Mouse (Mus musculus) urinary bladder, postnatal 14 days (tissue): Measurements from ENCODE around the gene Elk3.

Experiments
- DNase-seq: peaks from one replicate; pipeline ENCODE4 v3.0.0; 2021; ENCODE audit warnings: low spot score

The Elk3 gene

DNA sequence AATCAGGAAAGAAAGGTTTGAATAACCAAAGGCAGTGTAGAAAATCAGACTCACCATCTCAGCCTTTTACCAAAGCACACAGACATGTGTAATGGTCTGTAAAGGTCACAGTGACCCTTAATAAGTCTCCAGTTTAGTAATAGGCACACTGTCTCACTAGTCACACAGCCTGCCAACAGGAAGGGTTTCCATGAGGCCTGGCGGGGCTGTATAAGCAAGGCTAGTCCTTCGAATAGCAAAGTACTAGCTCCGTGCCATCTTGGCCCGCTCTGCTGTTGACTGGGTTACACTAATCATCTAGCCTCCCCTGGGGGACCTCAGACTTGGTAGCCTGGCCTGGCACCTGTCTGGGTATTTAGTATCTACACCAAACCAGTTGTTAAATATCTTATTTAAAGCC lies 20.6 kb upstream of the Elk3 start:
- DNase-seq: no peak

DNA sequence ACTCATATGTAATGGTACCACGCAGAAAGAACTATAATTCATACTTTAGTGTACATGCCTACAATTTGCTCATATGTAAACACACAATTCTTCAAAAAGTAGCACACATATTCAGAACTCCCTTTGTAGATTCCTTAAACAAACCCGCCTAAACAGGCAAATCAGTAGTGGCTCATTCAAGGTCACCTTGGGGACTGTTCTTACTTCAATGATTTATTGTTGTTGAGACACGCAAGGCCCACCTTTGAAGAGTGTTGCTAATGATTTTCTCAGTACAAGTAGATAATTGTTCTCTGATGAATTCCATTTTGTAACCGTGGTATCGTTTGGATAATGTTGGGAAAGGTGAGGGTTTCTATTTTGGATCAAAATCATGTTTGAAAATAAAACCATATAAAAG lies 17.4 kb upstream of the Elk3 start:
- no peak for DNase-seq

DNA sequence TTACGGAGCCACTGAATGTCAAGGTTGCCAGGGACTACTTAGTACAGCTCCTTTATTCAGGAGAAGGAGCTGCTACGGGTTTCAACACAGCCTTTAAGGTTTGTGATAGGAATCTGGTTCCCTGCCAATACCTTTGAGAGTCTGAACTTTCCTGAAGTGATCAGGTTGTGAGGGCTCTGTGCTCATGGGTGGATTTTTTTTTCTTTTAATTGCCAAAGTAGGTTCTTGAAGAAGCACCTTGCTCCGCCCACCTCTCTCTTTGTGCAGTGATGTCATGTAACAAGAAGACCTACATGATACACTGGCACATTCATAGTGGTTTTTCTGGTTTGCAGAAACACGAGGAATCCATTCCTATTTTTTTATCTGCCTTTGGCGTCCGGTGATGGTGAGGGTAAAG lies 16.3 kb upstream of the Elk3 start:
- DNase-seq: no peak

DNA sequence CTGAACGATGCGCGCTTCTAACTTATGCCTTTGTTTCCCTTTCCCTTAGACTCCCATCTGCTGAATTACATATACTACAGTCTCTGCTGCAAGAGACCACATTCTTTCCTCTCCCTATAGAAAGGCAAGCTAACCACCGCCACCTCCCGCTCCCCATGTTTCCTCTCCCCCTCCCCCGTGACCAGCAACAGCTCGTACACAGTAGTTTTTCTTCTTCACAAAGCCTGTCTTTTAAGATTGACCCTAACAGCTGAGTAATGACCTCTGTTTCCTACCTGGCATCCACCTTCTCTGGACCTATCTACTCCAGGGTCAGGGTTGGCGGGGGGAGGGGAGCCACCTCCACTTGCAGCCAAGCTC lies 15.8 kb upstream of the Elk3 start:
- DNase-seq: no peak

DNA sequence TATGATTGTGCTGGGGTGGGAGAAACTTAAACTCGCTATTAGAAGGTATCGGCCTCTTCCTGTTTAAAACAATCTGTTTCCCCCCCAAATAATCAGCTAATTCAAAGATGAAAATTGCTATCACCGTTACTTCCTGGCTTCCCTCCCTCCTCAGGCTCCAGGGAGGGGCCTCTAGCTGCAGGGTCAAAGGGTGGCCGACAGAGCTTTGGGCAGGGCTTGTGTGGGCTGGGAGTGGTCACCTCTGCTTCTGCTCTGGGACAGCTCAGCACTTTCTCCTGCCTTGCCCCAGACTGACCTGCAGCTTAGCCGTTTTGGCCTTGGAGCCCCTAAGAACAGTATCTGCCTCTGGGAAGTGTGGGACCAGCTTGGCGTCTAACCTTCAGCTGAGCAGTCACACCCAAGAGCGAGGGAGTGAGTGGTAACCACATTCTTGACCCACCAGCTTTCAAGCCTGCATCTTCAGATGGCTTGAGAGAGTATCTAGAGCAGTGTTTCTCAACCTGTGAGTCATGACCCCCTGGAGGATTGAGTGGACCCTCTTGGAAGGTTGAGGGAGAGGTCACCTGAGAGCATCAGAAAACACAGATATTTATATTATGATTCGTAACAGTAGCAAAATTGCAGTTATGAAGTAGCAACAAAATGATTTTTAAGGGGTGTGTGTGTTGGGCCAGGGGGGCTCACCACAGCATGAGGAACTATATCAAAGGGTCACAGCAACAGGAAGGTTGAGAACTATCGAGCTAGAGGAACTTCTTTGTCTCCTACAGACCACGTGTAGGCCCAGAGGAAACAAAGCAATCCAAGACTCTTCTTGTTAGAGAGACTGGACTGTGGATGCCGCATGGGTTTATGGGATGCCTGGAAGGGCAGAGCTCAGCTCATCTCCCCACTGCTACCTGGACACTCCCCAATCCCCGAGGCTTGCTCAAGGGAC lies 15.1 kb upstream of the Elk3 start:
- DNase-seq: no peak

DNA sequence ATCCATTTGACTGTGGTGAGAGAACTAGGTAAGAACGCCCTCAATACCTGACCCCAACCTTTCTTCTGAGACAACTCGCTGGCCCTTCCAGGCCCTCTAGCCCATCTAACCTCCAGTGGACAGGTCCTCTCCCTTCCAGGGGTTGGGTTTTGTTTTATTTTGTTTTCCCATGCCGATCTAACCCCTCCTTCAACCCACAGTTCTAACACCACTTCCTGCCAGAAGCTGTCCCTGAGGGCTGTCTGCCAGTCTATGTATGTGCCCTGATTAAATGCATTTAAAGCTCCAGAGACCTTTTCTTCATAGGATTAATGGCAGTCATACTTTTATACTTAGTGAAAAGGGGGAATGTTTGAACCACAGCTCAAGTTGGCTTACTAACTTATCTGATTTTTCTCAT lies 14.4 kb upstream of the Elk3 start:
- DNase-seq: no peak

DNA sequence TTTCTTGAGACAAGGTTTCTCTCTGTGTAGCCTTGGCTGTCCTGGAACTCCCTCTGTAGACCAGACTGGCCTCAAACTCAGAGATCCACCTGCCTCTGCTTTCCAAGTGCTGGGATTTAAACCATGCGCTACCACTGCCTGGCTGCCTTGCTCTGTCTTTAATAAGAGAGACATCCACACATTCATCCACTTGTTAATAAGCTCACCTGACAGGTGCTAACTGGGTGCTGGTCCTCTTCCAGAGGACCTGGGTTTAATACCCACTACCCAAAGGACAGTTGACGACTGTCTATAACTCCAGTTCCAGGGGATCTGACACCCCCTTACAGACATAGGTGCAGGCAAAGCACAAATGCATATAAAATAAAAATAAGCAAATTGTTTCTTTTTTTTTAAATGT lies 13.5 kb upstream of the Elk3 start:
- DNase-seq: no peak

DNA sequence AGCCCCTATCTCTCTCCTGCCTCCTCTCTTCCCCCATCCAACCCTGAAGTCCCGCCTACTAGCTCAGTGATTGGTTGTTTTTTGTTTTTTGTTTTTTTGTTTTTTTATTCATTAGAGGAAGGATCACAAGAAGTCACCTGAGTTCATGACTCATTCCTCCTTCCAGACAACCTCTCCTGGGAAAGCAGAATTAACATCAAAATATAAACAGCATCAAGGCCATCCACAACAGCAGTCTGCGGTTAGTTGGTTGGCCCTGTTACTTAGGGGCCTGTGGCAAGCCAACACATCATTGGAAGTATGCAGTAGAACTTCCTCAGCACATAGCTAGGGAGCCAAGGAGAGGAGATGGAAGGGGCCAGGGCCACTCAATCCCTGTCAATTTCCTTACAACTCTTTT lies 12.7 kb upstream of the Elk3 start:
- no peak for DNase-seq

DNA sequence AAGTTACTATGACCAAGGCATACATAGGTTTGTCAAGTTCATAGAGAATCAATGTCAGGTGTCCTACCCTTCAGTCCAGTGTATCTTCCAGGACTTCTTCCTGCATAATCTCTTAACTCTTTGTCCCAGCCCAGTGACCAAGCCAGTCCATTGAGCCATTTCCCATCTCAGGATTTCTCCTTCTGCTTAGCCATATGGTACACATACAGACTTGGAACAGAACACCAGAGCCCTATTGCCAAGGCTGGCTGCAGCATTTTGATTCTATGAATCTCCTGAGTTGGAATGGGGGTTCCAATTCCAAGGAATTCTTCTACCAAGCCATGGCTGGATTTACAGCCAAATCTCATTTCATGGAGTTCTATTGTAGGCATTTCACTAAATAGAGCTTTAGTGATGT lies 10.8 kb upstream of the Elk3 start:
- no peak for DNase-seq

DNA sequence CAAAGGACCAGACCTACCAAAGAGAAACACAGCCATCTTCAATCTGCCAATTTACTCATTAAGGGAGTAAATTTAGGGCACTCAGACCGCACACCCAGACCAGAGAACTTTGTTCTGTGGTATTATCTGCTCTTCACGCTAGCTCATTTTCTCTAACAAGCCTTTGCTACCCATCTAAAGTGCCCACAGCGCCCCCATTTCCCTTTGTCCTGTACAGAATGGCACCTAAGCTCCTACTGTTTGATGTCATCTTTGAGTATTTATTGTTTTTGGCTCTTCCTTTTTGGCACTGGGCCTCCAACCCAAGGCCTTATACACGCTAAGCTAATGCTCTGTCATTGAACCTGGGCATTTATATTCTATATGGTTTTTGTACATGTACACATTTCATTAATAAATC lies 9.2 kb upstream of the Elk3 start:
- DNase-seq: no peak

DNA sequence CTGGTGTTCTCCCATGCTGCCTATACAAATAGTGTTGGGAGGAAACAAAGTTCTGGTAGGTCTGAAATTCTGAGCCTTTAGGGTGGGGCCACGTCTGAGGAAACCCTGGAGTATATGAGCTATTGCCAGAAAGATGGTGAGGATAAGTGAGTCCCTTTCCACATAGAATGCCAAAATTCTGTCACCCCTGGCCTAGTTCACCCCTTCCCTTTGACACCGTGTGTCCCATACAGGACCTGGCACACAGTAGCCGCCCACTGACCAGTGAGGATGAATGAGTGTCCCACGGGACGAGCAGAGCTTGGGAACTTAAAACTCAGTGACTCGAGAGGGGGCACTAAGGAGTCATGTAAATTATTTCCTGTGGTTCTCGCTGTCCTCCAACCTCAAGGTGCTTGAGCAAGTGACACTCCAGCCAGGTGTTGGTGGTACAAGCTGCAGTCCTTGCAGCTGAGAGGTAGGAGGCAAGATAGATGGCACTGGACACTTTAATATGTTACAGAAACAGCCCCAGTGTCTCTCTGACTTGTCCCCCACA lies 8.7 kb upstream of the Elk3 start:
- DNase-seq: no peak

DNA sequence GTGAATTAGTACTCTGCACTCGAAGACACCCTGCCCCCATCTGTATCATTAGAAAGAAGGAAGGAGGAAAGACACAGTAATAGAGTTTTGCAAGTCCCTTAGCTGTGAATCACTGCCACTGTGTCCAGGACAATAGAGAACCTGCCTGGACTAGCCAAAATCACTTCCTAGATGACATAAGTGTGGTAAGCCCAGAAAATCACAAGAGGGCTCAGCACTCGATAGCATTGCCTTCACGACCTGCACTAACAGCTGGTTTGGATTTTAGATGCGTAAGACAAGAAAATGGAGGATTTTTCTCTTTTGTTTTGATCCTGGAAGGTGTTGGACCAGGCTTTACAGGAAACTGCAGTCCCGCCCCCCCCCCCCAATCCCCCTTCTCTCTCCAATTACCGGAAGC lies 6.0 kb upstream of the Elk3 start:
- DNase-seq: no peak

DNA sequence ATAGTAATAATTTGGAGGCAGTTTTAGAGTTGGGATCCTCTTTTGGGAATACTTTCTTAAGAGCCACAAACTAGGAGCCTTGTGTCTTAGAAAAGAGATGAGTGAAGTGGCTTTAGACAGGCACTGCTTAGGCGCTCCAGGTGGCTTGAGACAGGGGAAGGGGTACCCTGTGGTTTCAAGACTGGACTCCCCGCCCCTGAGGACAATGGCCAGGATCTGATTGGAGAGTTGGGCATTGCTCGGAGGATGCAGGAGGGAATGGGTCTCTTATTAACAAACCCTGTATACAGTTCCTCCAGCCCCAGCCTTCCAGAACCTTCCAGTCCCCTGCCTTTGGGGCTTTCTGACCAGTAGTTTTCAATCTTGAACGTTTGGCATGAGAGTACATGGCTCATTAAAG lies 641 bp upstream of the Elk3 start:
- no peak for DNase-seq

DNA sequence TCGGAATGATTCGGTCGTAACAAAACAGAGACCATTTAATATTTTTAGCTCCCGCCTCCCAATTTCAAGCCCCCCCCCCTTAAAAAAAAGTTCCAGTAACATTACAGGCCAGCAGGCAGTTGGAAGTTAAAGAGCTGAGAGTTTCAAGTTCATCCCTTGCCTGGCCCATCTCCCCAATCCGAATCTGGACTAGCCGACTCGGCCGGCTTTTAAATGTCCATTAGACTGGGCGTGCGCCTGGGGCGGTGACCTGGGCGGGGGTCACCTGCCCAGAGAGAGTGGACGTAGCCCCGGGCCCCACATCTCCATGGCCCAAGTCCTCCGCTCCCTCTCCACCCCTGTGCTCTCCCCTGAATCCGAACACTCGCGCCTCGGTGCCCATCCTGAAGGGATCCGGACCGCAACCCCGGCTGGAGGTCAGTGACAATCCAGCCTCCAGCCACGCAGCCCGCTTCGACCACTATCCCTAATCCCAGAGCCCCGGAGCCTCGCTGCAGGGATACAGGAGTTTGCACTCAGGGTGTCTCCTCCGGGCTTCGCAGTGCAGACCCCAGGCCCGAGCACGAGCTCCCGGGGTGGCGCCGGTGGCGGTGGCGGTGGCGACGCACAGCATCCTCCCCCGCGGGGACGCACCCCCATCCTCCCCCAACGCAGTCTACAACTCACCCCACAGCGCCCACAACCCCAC lies 857 bp downstream of the Elk3 start:
- peak; percentile 32 for DNase-seq

DNA sequence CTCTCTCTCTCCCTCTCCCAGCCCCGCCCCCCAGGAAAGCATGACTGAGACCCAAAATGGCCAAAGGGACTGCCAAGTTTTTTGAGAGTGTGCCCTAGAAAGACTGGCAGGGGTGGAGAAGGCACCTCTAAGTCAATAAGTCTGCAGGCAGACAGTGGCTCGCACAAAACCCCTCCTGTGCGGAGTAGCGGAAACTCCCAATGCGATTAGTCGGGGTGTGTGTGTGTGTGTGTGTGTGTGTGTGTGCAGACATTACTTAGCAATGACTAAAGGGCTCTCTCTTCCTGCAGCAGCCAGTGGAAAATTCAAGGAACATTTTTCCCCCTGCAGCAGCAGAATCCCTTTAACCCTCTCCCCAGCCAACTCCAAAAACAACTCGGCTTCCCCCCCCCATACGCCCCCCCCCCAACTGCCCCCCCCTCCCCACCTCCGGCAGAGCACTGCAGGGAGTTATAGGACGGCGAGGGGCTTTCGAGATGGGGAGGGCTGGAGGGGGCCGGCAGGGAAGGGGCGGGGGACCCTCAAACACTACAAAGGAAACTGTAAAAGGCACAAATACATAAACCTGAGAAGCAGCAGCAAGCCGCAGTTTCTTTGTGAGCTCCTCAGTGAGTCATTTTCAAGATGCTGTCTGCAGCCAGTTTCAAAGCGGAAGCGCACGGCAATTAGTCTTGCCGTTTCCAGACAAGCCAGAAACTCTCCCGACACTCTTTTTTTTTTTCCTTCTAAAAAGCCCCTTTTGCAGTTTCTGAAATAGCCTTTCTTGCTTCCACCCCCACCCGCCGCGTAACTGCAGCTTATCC lies 1.6 kb downstream of the Elk3 start:
- DNase-seq: peak; percentile 65

DNA sequence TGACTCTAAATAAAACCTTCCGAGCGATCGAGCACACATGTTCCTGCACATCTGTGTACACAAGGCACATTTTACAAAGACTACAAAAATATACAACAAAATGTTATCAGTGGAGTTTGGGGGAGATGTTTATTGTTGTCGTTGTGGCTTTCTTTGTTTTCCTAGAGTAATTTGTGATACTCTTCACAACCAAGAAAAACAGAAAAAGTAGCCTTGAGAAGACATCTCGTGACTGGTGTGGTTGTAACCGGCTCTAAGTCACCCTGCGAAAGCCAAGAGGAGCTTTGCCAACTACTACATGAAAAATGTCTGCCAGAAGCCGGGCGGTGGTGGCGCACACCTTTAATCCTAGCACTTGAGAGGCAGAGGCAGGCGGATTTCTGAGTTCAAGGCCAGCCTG lies 4.6 kb downstream of the Elk3 start:
- no peak for DNase-seq

DNA sequence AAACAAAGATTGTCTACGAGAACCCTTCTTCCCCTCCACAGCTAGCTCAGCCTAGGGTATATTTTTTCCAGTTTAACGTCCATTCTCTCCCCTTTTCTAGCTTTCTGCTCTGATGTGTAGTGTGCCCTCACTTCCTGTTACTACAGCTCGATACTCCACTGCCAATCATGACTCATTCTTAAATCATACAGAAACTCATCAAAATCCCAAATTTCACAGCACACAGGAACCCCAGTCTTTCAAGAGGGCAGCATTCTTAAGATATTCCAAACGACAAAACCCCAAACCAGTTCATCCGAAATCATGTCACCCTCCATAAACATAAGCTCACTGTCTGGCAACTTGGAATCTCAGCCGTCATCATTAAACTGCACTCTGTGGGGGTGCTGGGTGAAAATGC lies 5.0 kb downstream of the Elk3 start:
- no peak for DNase-seq

DNA sequence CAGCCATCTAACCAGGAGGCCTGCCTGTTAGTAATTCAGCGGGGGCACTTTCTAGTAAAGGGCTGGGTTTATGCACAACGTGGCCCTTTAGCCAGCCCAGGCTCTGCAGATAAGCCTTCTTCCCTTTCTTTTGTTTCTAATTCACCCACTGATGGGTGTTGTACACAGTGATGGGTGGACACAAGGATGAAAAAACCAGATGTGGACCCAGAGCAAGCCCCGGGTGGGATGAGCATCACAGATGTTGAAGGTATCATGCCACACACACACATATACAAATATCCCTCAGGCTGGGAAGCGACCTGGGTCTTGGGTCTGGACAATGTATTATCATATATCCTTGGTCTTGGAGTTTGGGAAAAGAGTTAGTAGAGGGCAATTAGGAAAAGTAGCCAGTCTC lies 7.7 kb downstream of the Elk3 start:
- DNase-seq: no peak

DNA sequence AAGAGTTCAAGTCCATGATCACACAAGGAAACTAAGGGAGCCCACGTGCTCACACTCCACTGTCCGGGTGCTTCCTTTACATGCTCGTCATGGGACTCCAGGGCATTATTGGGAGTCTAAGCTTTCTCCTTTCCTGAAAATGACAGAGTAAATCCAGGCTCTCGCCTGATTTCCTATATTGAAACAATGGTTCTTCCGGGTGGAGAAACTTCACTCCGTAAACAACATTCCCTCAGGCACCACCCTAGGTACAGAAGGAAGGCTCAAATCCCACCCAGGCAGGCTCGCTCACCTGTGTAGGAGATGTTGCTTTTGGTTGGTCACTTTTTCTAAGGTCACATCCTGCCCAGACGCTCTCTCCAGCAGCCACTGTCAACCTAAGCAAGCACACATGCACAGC lies 9.1 kb downstream of the Elk3 start:
- DNase-seq: no peak

DNA sequence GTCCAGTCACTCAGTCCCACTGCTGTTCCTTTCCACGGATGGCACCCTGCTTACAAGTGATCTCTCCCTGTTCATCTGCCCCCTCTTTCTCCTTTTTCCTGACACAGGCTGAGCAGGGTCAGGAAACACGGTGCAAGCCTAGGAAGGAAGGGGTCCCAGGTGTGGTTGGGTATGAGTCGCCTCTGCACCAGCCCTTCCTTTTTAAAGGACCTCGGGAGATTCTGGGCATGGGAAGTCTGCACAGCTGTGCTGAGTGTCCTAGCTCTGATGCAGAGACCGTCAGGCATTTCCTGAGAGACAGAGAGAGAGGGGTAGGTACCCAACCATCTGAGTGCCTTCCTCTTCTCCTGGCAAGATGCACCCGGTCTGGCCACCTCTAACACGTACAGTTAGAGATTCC lies 12.7 kb downstream of the Elk3 start:
- no peak for DNase-seq

DNA sequence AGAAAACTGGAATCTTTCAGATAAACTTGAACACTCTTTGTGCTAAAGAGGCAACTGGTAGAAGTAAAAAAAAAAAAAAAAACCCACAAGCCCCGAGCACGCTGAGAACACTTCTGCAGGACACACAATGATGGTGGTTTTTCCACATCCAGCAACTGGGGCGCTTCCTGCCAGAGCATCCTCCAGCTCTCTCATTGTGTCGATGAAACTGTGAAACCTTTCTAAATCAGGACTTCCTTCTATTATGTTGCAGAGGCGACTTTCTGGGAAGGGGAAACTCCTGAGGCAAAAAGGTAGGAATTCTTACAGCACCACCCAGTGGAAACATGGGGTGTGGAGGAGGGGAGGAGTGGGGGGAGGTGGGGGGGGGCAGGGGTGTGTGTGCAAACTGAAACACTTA lies 13.2 kb downstream of the Elk3 start:
- no peak for DNase-seq

DNA sequence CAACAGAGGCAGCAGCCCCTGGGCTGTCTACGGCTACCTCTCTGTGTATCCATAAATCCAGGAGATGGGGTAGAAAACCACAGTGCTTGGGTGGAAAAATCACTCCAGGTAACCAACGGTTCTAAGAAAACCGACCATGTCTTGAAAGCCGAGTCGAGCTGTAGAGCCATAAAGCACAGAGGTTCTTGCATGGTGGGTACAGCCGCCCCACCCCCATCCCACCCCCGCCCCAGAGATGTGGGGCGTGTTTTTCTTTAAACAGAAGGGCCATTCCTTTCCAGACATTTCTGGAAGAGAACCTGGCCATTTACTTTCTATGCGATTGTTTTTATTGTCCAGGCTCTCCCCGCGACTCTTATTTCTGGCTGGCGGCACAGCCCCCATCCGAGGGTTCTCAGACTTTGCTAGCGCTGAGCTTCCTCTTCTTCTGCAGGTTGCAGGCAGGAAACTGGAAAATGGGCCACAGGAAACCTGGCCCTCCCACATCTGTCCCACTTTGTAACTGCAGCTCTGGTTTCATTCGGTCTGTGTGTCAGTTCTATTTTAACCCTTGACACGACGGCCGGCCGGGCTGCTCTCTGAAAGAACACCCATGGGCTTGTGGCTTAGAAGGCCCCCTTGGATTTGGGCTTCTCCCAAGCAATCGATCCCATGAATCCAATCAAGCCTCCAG lies 16.3 kb downstream of the Elk3 start:
- no peak for DNase-seq
